Mouse (Mus musculus) G1E (cell line): ENCODE measurements around the gene AY358078. TPM values are rescaled to one million over a fixed set of nuclear protein-coding genes. Genes with fewer than 3 reads are reported as not detected.
"Not testable (repeated sequence)": the region's sequence is repeated elsewhere in the genome, so short reads cannot be mapped to it uniquely, and the experiment has no call there.

Experiments
- ATAC-seq: 2 replicates; pipeline ENCODE4 v1.8.0; 2016; ENCODE audit warnings: mild to moderate bottlenecking; ENCODE audit not compliant: insufficient number of reproducible peaks, poor library complexity, low FRiP score, severe bottlenecking; ENCODE audit errors: extremely low read depth
- DNase-seq: peaks from one replicate; pipeline ENCODE4 v3.0.0; 2012; ENCODE audit warnings: low spot score
- H3K27me3 ChIP-seq: 2 replicates; pipeline ENCODE4 v1.6.1; 2012; ENCODE audit warnings: mild to moderate bottlenecking, low read length, inconsistent platforms; ENCODE audit not compliant: insufficient read depth
- H3K36me3 ChIP-seq: replicated peaks from 2 replicates; pipeline ENCODE3; 2012; ENCODE audit warnings: mild to moderate bottlenecking, inconsistent platforms
- H3K4me1 ChIP-seq: 2 replicates; pipeline ENCODE4 v1.6.1; 2012; ENCODE audit warnings: low read depth, low read length, inconsistent platforms, mixed read lengths; ENCODE audit not compliant: insufficient read depth
- H3K4me3 ChIP-seq: 2 replicates; pipeline ENCODE4 v1.5.1; 2012; ENCODE audit warnings: low read depth, mild to moderate bottlenecking, inconsistent platforms, low read length, moderate library complexity, mixed read lengths
- H3K9me3 ChIP-seq: replicated peaks from 2 replicates; pipeline ENCODE4 v1.6.1; 2012; ENCODE audit warnings: inconsistent platforms
- CTCF ChIP-seq: IDR thresholded peaks from 2 replicates; pipeline ENCODE4 v1.5.1; 2012; ENCODE audit warnings: low read depth, low read length, inconsistent platforms, mixed read lengths
- GATA1 ChIP-seq: IDR thresholded peaks from 2 replicates; pipeline ENCODE4 v1.6.1; 2012; ENCODE audit warnings: borderline replicate concordance, low read length, inconsistent platforms, mixed read lengths
- GATA2 ChIP-seq: IDR thresholded peaks from 2 replicates; pipeline ENCODE4 v1.6.1; 2012; ENCODE audit warnings: low read depth, low read length, inconsistent platforms, borderline replicate concordance
- POLR2AphosphoS5 ChIP-seq: IDR thresholded peaks from 2 replicates; pipeline ENCODE4 v1.6.1; 2012; ENCODE audit warnings: low read depth, low read length, inconsistent platforms; ENCODE audit not compliant: insufficient replicate concordance
- TAL1 ChIP-seq: conservative IDR thresholded peaks from 2 replicates; pipeline ENCODE4 v1.6.1; 2012; ENCODE audit warnings: low read depth, low read length, inconsistent platforms, mixed read lengths
- polyA plus RNA-seq: library from polyadenylated mRNA; stranded (reverse); fragments of >175 nt; gene quantifications from 2 replicates; pipeline ENCODE4 v1.2.3, GENCODE M21; 2012
- total RNA-seq, 2 experiments: library from RNA; stranded (forward) in 1 of 2; stranded (reverse) in 1 of 2; fragments of 200-1000 nt in 1 of 2; fragments of >200 nt in 1 of 2; fragmentation: Nextera tagmentation in 1 of 2; gene quantifications; 2 replicates each; pipeline ENCODE4 v1.2.3; 2014 to 2017

The AY358078 gene
- total RNA-seq (2014; fragmentation: Nextera tagmentation) = not detected in 2 replicates
- not detected in 2 replicates for total RNA-seq (2017)
- not detected in 2 replicates for polyA plus RNA-seq

- ATAC-seq = no peak
Measured at GRCm38 (mm10) chr14:51799746-51800145, at the start of gene AY358078. AY358078 (plus strand) TSS chr14:51800046.

GRCm38 (mm10) chr14:51755944-51756343 lies 43.9 kb upstream of the AY358078 start:
- no peak for ATAC-seq
- H3K4me3 ChIP-seq = no peak overlapping the region
- H3K9me3 ChIP-seq = no peaks in the 10 kb centered on the region
- no peaks in the 10 kb centered on the region for H3K27me3 ChIP-seq
- H3K4me1 ChIP-seq = no peaks in the 10 kb centered on the region
- no peaks in the 10 kb centered on the region for H3K36me3 ChIP-seq
- no peak for TF ChIP-seq GATA2
- no peak for TF ChIP-seq POLR2AphosphoS5
- no peak for DNase-seq

More at GRCm38 (mm10) chr14:51799746-51800145, at the start of gene AY358078:
- Histone ChIP-seq H3K36me3 (no peaks in the 10 kb centered on the region), H3K9me3 (no peaks in the 10 kb centered on the region), H3K4me1 (no peaks in the 10 kb centered on the region), H3K27me3 (no peaks in the 10 kb centered on the region), H3K4me3 (no peak within 1 kb of the TSS)
- TF ChIP-seq CTCF (no peak), GATA2 (no peak), TAL1 (no peak), POLR2AphosphoS5 (no peak), GATA1 (no peak)
- DNase-seq = no peak

DNA sequence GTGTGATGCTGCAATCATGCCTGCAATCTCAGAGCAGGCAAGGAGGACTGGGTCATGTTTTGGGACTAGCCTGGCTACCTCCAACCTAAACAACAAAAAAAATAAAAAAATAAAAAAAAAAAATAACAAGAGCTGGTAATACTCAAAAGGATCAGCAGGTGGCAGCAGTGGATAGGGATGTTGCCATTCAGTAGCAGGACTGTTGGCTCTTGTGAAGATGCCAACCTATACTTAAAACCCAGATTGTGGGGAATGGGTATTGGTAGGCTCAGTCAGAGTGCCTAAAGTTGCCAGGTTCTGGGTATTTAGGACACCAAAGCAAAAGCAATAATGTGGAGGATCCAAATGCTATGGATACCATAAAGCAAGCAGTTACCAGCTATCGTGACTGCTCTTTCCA lies 28.5 kb upstream of the AY358078 start:
- ATAC-seq, H3K4me1 ChIP-seq, H3K9me3 ChIP-seq, DNase-seq, H3K36me3 ChIP-seq, H3K27me3 ChIP-seq, H3K4me3 ChIP-seq: not testable (repeated sequence)

GRCm38 (mm10) chr14:51773490-51773889 lies 26.4 kb upstream of the AY358078 start, which contains the start of gene Ang4:
Ang4 (minus strand) TSS chr14:51773590.
- no peaks in the 10 kb centered on the region for H3K4me1 ChIP-seq
- H3K36me3 ChIP-seq = no peaks in the 10 kb centered on the region
- DNase-seq (no peak), ATAC-seq (no peak)
- no peaks in the 10 kb centered on the region for H3K27me3 ChIP-seq
- H3K9me3 ChIP-seq = no peaks in the 10 kb centered on the region
- TF ChIP-seq CTCF (no peak), GATA2 (no peak), TAL1 (no peak), GATA1 (no peak), POLR2AphosphoS5 (no peak)
- H3K4me3 ChIP-seq = no peak within 1 kb of the TSS

DNA sequence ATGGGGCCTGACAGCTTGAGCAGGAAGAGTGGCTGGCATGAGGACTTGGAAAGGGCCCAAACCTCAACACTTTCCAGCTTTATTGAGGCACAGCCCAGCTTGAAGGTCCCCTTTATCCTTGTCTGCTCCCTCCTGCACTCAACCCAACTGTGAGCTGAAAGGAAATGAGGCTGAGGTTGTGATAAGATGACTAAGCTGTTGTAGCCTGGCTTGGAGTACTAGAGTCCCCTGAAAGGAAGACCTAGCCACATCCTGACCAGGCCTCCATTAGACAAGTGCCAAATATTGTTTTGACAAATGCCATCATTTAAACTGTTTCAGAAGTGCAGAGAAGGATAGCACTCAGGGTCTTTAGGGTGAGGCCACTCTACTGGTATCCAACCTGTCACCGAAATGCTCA lies 22.1 kb upstream of the AY358078 start:
- Histone ChIP-seq H3K9me3 (no peaks in the 10 kb centered on the region), H3K4me3 (no peak overlapping the region), H3K27me3 (no peaks in the 10 kb centered on the region), H3K36me3 (no peaks in the 10 kb centered on the region), H3K4me1 (no peaks in the 10 kb centered on the region)
- TF ChIP-seq POLR2AphosphoS5 (no peak), GATA2 (no peak), TAL1 (no peak), CTCF (no peak), GATA1 (no peak)
- ATAC-seq = no peak
- no peak for DNase-seq

DNA sequence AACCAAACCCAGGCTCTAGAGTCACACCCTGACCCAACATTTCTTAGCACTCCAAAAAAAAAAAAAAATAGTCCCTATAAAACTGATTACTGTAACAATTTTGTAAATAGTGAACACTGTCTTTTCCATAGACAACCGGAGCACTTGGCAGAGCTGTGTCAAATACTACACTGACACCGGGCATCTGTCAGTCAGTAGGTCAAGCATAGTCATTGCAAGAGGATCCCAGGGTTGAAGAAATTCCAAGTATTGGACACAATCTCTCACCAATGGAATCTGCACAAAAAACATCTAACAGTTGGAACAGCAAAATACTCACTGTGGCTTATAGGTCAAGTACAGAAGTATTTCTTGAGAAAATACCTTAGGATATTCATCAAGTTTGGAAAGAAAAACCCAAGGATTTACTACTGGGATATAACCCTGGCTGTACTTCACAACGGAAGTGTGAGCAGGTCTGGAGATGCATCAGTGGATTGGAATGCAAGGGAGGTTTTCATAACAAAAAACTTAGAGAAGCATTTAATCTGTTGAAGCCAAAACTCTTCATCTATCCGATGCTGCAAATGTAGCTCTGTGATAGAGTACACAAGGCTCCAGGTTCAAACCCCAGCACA lies 20.9 kb upstream of the AY358078 start:
- no peaks in the 10 kb centered on the region for H3K36me3 ChIP-seq
- TF ChIP-seq POLR2AphosphoS5 (no peak), TAL1 (no peak), CTCF (no peak), GATA2 (no peak), GATA1 (no peak)
- DNase-seq = no peak
- no peak overlapping the region for H3K4me3 ChIP-seq
- no peaks in the 10 kb centered on the region for H3K4me1 ChIP-seq
- no peaks in the 10 kb centered on the region for H3K9me3 ChIP-seq
- ATAC-seq = no peak
- no peaks in the 10 kb centered on the region for H3K27me3 ChIP-seq

DNA sequence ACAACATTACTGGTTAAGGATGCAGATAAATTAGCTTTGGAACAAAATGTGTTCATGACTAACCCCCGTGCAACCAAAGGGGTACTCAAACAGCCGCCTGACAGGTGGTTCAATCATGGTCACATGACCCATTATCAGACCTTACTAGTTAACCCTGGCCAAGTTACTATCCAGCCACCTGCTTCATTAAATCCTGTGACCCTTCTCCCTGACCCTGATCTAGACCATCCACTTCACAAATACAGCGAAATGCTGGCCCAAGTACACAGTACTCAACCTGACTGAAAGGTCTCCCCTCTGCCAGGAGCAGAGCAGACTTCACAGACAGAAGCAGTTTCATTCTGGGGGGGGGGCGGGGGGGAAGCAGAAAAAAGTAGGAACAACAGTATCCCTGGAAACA lies 13.5 kb upstream of the AY358078 start:
- no peaks in the 10 kb centered on the region for H3K27me3 ChIP-seq
- no peaks in the 10 kb centered on the region for H3K4me1 ChIP-seq
- TF ChIP-seq CTCF = no peak
- TF ChIP-seq GATA2 = no peak
- no peak for TF ChIP-seq POLR2AphosphoS5
- TF ChIP-seq GATA1 = no peak
- TF ChIP-seq TAL1 = no peak
- no peaks in the 10 kb centered on the region for H3K9me3 ChIP-seq
- no peaks in the 10 kb centered on the region for H3K36me3 ChIP-seq
- DNase-seq (no peak), ATAC-seq (no peak)
- H3K4me3 ChIP-seq = no peak overlapping the region
